Mouse (Mus musculus): ENCODE results near the gene Pnma3.

- TF ChIP-seq GATA1 (IDR thresholded peaks at IDR 0.05; ENCODE audit: borderline replicate concordance, low read length) = no peak
- TF ChIP-seq FLI1 (IDR thresholded peaks at IDR 0.05; ENCODE audit: low read length) = no peak
Measured at GRCm38 (mm10) chrX:73064415-73064793, at the start of gene Pnma3.
